Mouse (Mus musculus) ES-Bruce4 (cell line): ENCODE measurements around the gene Ccdc82.

ENCODE experiments used
- CTCF ChIP-seq: IDR thresholded peaks from one replicate; pipeline ENCODE4 v1.8.1; 2011; ENCODE audit warnings: low read depth, low read length
- POLR2A ChIP-seq: IDR thresholded peaks from one replicate; pipeline ENCODE4 v1.8.1; 2011; ENCODE audit warnings: low read length; ENCODE audit not compliant: insufficient read depth

- no peak for TF ChIP-seq CTCF
- no peak for TF ChIP-seq POLR2A
Measured at GRCm38 (mm10) chr9:13200079-13200478, 46.7 kb upstream of the Ccdc82 start.
